Comparison of ENCODE assay signal across 15 mouse cellular contexts in the genomic region with DNA sequence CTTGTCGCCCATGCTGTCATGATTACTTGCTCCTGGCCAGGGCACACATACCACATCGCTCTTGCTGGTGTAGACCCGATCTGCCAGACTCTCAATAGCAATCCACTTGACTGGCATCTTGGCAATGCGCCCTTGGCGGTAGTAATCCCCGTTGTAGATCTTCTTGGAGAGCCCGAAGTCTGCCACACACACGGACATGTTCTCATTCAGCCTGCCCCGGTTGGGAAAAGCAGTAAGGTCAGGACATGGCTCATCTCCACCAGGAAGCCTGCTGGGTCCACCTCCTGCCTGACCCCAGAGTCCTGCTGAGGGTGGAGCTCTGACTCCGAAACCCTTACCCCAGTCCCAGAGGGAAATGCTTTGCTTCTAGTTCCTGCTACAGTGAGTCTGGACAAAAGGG. TPM values are rescaled to one million over a fixed set of nuclear protein-coding genes. Genes with fewer than 3 reads are reported as not detected.
DNase-seq lines count a peak whose midpoint lies in the region; ATAC-seq and TF ChIP-seq lines count a peak whose summit lies in the region.
"Had no signal": no experiment of that assay in that cellular context is flagged by ENCODE, and none has a peak within 500 bp of the region (broad histone marks: within the 10 kb centered on the region; RNA-seq: fewer than 3 reads in every experiment).

No protein-coding gene starts in this region.

- no peaks in the 10 kb centered on the region for H3K9me3 ChIP-seq in stomach, postnatal 0 days (ENCODE audit: control insufficient read depth, low read length)
- H3K9me3 ChIP-seq: heart, embryonic 15.5 days; intestine, embryonic 15.5 days had no signal

- no peak overlapping the region for H3K27ac ChIP-seq in stomach, postnatal 0 days (replicated peaks)
- H3K27ac ChIP-seq: heart, embryonic 15.5 days; intestine, embryonic 15.5 days; liver, embryonic 14.5 days had no signal

- 61% methylated on average over 10 of the region's 10 CpGs for WGBS in stomach, postnatal 0 days

- no peaks in the 10 kb centered on the region for H3K4me1 ChIP-seq in stomach, postnatal 0 days (replicated peaks; ENCODE audit: control insufficient read depth, insufficient read depth)
- H3K4me1 ChIP-seq: intestine, embryonic 15.5 days had no signal

- intact Hi-C loops in heart, postnatal 10 days (cut with DNase I): no loop called here

- ATAC-seq in stomach, postnatal 0 days (ENCODE audit: low FRiP score, low TSS enrichment): peak; percentile 43; the same call in 1 of the 2 replicates
- ATAC-seq: intestine, embryonic 15.5 days had no signal

- no peak for TF ChIP-seq EP300 in stomach, postnatal 0 days (optimal IDR thresholded peaks at IDR 0.05)

- H3K27me3 ChIP-seq in stomach, postnatal 0 days (ENCODE audit: control insufficient read depth, insufficient read depth, low read length): no peaks in the 10 kb centered on the region
- H3K27me3 ChIP-seq: heart, embryonic 15.5 days; intestine, embryonic 15.5 days had no signal

- H3K9ac ChIP-seq in stomach, postnatal 0 days (ENCODE audit: low read length): no peak overlapping the region
- H3K9ac ChIP-seq: heart, embryonic 15.5 days; intestine, embryonic 15.5 days; liver, embryonic 14.5 days had no signal

- TF ChIP-seq CTCF in stomach, postnatal 0 days (IDR thresholded peaks at IDR 0.05; ENCODE audit: low read depth): no peak

- H3K36me3 ChIP-seq in stomach, postnatal 0 days (ENCODE audit: control insufficient read depth, insufficient read depth, low read length): peaks cover 6% of the 10 kb centered on the region; the same call in 1 of the 2 replicates

- H3K4me3 ChIP-seq in stomach, postnatal 0 days (ENCODE audit: low read depth, low read length): no peak overlapping the region
- H3K4me3 ChIP-seq: heart, embryonic 15.5 days; intestine, embryonic 15.5 days had no signal

- DNase-seq in cerebellum, adult 9-11 months: peak; percentile 21
- DNase-seq in cerebellum, adult 9-10 months: no peak
- DNase-seq in heart, postnatal 10 days: peak; percentile 51 to 58
- no peak for DNase-seq in heart, adult 8-10 months (ENCODE audit: low spot score)
- peak; percentile 47 for DNase-seq in right cerebral cortex, postnatal 4 days
- DNase-seq in right cerebral cortex, adult 18-20 months: no peak
- DNase-seq in stomach, postnatal 0 days (ENCODE audit: low spot score): peak; percentile 27
- no peak for DNase-seq in thymus, postnatal 4 days
- DNase-seq: cerebellum, adult 8-10 months; thymus, postnatal 36 days had no signal

- no peak overlapping the region for H3K4me2 ChIP-seq in stomach, postnatal 0 days (replicated peaks; ENCODE audit: low read depth)
- H3K4me2 ChIP-seq: heart, embryonic 15.5 days; intestine, embryonic 15.5 days had no signal

RNA-seq across cellular contexts. Expression of a gene that starts 6.8 kb away (rescaled TPM):
- 100 to 1,000 TPM; 117 to 119 TPM for total RNA-seq in heart, postnatal 10 days (2021)
- 10 to 100 TPM; 65.8 to 82.6 (median 71.5) TPM for total RNA-seq in heart, adult 8-10 months (2022)
- polyA plus RNA-seq in stomach, postnatal 0 days (2015; fragmentation: Nextera tagmentation; extraction: Ambion mirVana): 25.9 and 27.5 TPM in 2 replicates

RNA-seq across cellular contexts. Expression of a gene that starts 27.2 kb away (rescaled TPM):
- 100 to 1,000 TPM; 113 to 139 TPM for total RNA-seq in heart, postnatal 10 days (2021)
- total RNA-seq in heart, adult 8-10 months (2022): 10 to 100 TPM; 50.2 to 70.9 (median 65.9) TPM
- 52.8 and 53.4 TPM in 2 replicates for polyA plus RNA-seq in stomach, postnatal 0 days (2015; fragmentation: Nextera tagmentation; extraction: Ambion mirVana)

RNA-seq across cellular contexts. Expression of a gene that starts 42.5 kb away (rescaled TPM):
- 10 to 100 TPM; 48.9 to 51.9 TPM for total RNA-seq in heart, postnatal 10 days (2021)
- total RNA-seq in heart, adult 8-10 months (2022): 10 to 100 TPM; 56.7 to 62.0 (median 58.8) TPM
- polyA plus RNA-seq in stomach, postnatal 0 days (2015; fragmentation: Nextera tagmentation; extraction: Ambion mirVana): 7.9 and 10.2 TPM in 2 replicates

RNA-seq across cellular contexts. Expression of a gene that starts 55.4 kb away (rescaled TPM):
- 1 to 10 TPM; 6.1 to 7.0 TPM for total RNA-seq in heart, postnatal 10 days (2021)
- 10 to 100 TPM in 1 of 4 experiments, 1 to 10 TPM in 3; 4.1 to 11.5 (median 5.2) TPM for total RNA-seq in heart, adult 8-10 months (2022)
- 166 and 195 TPM in 2 replicates for polyA plus RNA-seq in stomach, postnatal 0 days (2015; fragmentation: Nextera tagmentation; extraction: Ambion mirVana)
- total RNA-seq: megakaryocyte-erythroid progenitor cell, adult 5-6 weeks; MEL had no signal

Comparison
In these comparisons a context has a peak if more than half of its experiments do, and no peak if none do; other contexts are left out.
1. DNase-seq: peak in cerebellum, adult 9-11 months (single experiment), heart, postnatal 10 days (2 of 2), right cerebral cortex, postnatal 4 days (single experiment) and stomach, postnatal 0 days (single experiment); none in cerebellum, adult 9-10 months (single experiment), heart, adult 8-10 months (single experiment), right cerebral cortex, adult 18-20 months (single experiment) and thymus, postnatal 4 days (single experiment).